Comparison of ENCODE assay signal across 9 mouse cellular contexts in genomic region chr14:122013417-122013951, GRCm38 (mm10). TPM values are rescaled to one million over a fixed set of nuclear protein-coding genes. Genes with fewer than 3 reads are reported as not detected.
A peak's percentile ranks its signal among the peaks of the same experiment; 100 is the strongest.
DNase-seq lines count a peak whose midpoint lies in the region; ATAC-seq and TF ChIP-seq lines count a peak whose summit lies in the region.
"Had no signal": no experiment of that assay in that cellular context is flagged by ENCODE, and none has a peak within 500 bp of the region (broad histone marks: within the 10 kb centered on the region; RNA-seq: fewer than 3 reads in every experiment).

No protein-coding gene starts in this region.

- H3K4me3 ChIP-seq in kidney, postnatal 0 days (replicated peaks; ENCODE audit: low read depth, low read length), result no peak overlapping the region
- no peak overlapping the region for H3K4me3 ChIP-seq in heart, embryonic 15.5 days
- no peak overlapping the region for H3K4me3 ChIP-seq in forebrain, embryonic 12.5 days (replicated peaks)
- no peak overlapping the region for H3K4me3 ChIP-seq in intestine, postnatal 0 days (ENCODE audit: low read depth, low read length)

- WGBS in kidney, postnatal 0 days, result 38% methylated on average over 14 of the region's 14 CpGs
- 74% methylated on average over 14 of the region's 14 CpGs for WGBS in heart, embryonic 15.5 days
- 86% methylated on average over 14 of the region's 14 CpGs for WGBS in forebrain, embryonic 12.5 days
- 82% methylated on average over 14 of the region's 14 CpGs for WGBS in intestine, postnatal 0 days

- H3K27ac ChIP-seq in kidney, postnatal 0 days, result 0 out of 2 replicates have a peak overlapping the region, but pooled peaks have one; percentile 5
- peak overlapping the region; percentile 21; the same call in 1 of the 2 replicates for H3K27ac ChIP-seq in heart, embryonic 15.5 days
- no peak overlapping the region for H3K27ac ChIP-seq in forebrain, embryonic 12.5 days
- no peak overlapping the region for H3K27ac ChIP-seq in intestine, postnatal 0 days (ENCODE audit: low read depth, low read length)

- H3K27me3 ChIP-seq in kidney, postnatal 0 days (ENCODE audit: insufficient read depth, low read length), result no peaks in the 10 kb centered on the region
- no peaks in the 10 kb centered on the region for H3K27me3 ChIP-seq in heart, embryonic 15.5 days
- H3K27me3 ChIP-seq in forebrain, embryonic 12.5 days, result no peaks in the 10 kb centered on the region
- no peaks in the 10 kb centered on the region for H3K27me3 ChIP-seq in intestine, postnatal 0 days (replicated peaks; ENCODE audit: control insufficient read depth, insufficient read depth, low read length)

- H3K4me1 ChIP-seq in kidney, postnatal 0 days (replicated peaks; ENCODE audit: insufficient read depth, low read length), result 0 out of 2 replicates have a peak, but pooled peaks cover 2% of the 10 kb centered on the region
- peaks cover 30% of the 10 kb centered on the region for H3K4me1 ChIP-seq in heart, embryonic 15.5 days (replicated peaks)
- H3K4me1 ChIP-seq in forebrain, embryonic 12.5 days, result no peaks in the 10 kb centered on the region
- H3K4me1 ChIP-seq in intestine, postnatal 0 days (replicated peaks; ENCODE audit: control insufficient read depth, insufficient read depth, low read length), result no peaks in the 10 kb centered on the region

- no peak for TF ChIP-seq CTCF in kidney, postnatal 0 days (IDR thresholded peaks at IDR 0.05; ENCODE audit: low read depth)
- no peak for TF ChIP-seq CTCF in intestine, postnatal 0 days (IDR thresholded peaks at IDR 0.05; ENCODE audit: low read depth)

- no peaks in the 10 kb centered on the region for H3K9me3 ChIP-seq in kidney, postnatal 0 days (replicated peaks; ENCODE audit: low read length)
- no peaks in the 10 kb centered on the region for H3K9me3 ChIP-seq in heart, embryonic 15.5 days (replicated peaks)
- no peaks in the 10 kb centered on the region for H3K9me3 ChIP-seq in forebrain, embryonic 12.5 days
- H3K9me3 ChIP-seq in intestine, postnatal 0 days (ENCODE audit: control insufficient read depth), result no peaks in the 10 kb centered on the region

- H3K36me3 ChIP-seq in kidney, postnatal 0 days (ENCODE audit: insufficient read depth, low read length), result 0 out of 2 replicates have a peak, but pooled peaks cover 3% of the 10 kb centered on the region
- peaks cover 9% of the 10 kb centered on the region; the same call in 1 of the 2 replicates for H3K36me3 ChIP-seq in heart, embryonic 15.5 days
- peaks cover 31% of the 10 kb centered on the region for H3K36me3 ChIP-seq in forebrain, embryonic 12.5 days (replicated peaks)
- peaks cover 18% of the 10 kb centered on the region for H3K36me3 ChIP-seq in intestine, postnatal 0 days (ENCODE audit: control insufficient read depth, insufficient read depth)

- peak; percentile 82 for ATAC-seq in kidney, postnatal 0 days (replicated peaks; ENCODE audit: low FRiP score, low read depth)
- ATAC-seq in heart, embryonic 15.5 days (replicated peaks; ENCODE audit: insufficient number of reproducible peaks, insufficient read depth, low FRiP score, low read depth), result no peak
- ATAC-seq in forebrain, embryonic 12.5 days (ENCODE audit: low FRiP score), result no peak
- no peak for ATAC-seq in intestine, postnatal 0 days

- no peak overlapping the region for H3K4me2 ChIP-seq in kidney, postnatal 0 days (ENCODE audit: low read length)
- H3K4me2 ChIP-seq in heart, embryonic 15.5 days, result no peak overlapping the region
- no peak overlapping the region for H3K4me2 ChIP-seq in forebrain, embryonic 12.5 days
- H3K4me2 ChIP-seq in intestine, postnatal 0 days (replicated peaks; ENCODE audit: low read depth), result no peak overlapping the region

- H3K9ac ChIP-seq in kidney, postnatal 0 days (ENCODE audit: low read depth, low read length), result no peak overlapping the region
- H3K9ac ChIP-seq in heart, embryonic 15.5 days, result no peak overlapping the region
- no peak overlapping the region for H3K9ac ChIP-seq in forebrain, embryonic 12.5 days
- no peak overlapping the region for H3K9ac ChIP-seq in intestine, postnatal 0 days (ENCODE audit: low read depth, low read length)

- DNase-seq in kidney, postnatal 0 days (ENCODE audit: low spot score), result peak; percentile 78
- DNase-seq in kidney, adult 11 months, result no peak
- DNase-seq in lung, postnatal 36 days, result peak; percentile 53
- peak; percentile 60 for DNase-seq in thymus, postnatal 14 days
- no peak for DNase-seq in Muller cell, postnatal 12 days (ENCODE audit: inconsistent ontology term)

RNA-seq across cellular contexts. Expression of gene Timm8a2, which starts 21.0 kb away (rescaled TPM):
- polyA plus RNA-seq in kidney, postnatal 0 days (2015; fragmentation: Nextera tagmentation; extraction: Ambion mirVana), result 0.15 TPM in 1 of 2 replicates, not detected in the other
- polyA plus RNA-seq in heart, embryonic 15.5 days (2015; fragmentation: Nextera tagmentation; extraction: Ambion mirVana), result not detected in 2 replicates
- not detected in 2 replicates for polyA plus RNA-seq in forebrain, embryonic 12.5 days (2016; fragmentation: Nextera tagmentation; extraction: Ambion mirVana)
- polyA plus RNA-seq in intestine, postnatal 0 days (2015; fragmentation: Nextera tagmentation; extraction: Ambion mirVana), result not detected in 2 replicates
- polyA plus RNA-seq: limb, embryonic 11.5 days had no signal

RNA-seq across cellular contexts. Expression of gene Gpr183, which starts 48.5 kb away (rescaled TPM):
- 1.5 and 1.9 TPM in 2 replicates for polyA plus RNA-seq in kidney, postnatal 0 days (2015; fragmentation: Nextera tagmentation; extraction: Ambion mirVana)
- 1.8 and 3.1 TPM in 2 replicates for polyA plus RNA-seq in heart, embryonic 15.5 days (2015; fragmentation: Nextera tagmentation; extraction: Ambion mirVana)
- polyA plus RNA-seq in forebrain, embryonic 12.5 days (2016; fragmentation: Nextera tagmentation; extraction: Ambion mirVana), result 1.4 and 1.8 TPM in 2 replicates
- 1.5 and 1.6 TPM in 2 replicates for polyA plus RNA-seq in intestine, postnatal 0 days (2015; fragmentation: Nextera tagmentation; extraction: Ambion mirVana)

Comparison
In these comparisons a context has a peak if more than half of its experiments do, and no peak if none do; other contexts are left out.
1. DNase-seq: peak in kidney, postnatal 0 days (single experiment), lung, postnatal 36 days (single experiment) and thymus, postnatal 14 days (single experiment); none in kidney, adult 11 months (single experiment) and Muller cell, postnatal 12 days (single experiment).
2. H3K27ac ChIP-seq: peak in kidney, postnatal 0 days (single experiment) and heart, embryonic 15.5 days (single experiment); none in forebrain, embryonic 12.5 days (single experiment) and intestine, postnatal 0 days (single experiment).